Comparison of ENCODE assay signal across 8 mouse cellular contexts in genomic region chr13:67844853-67845194, GRCm38 (mm10). TPM values are rescaled to one million over a fixed set of nuclear protein-coding genes. Genes with fewer than 3 reads are reported as not detected.
DNase-seq lines count a peak whose midpoint lies in the region; ATAC-seq and TF ChIP-seq lines count a peak whose summit lies in the region.

No protein-coding gene starts in this region.

- 0 out of 2 replicates have a peak, but pooled peaks cover 5% of the 10 kb centered on the region for H3K4me1 ChIP-seq in heart, embryonic 15.5 days (replicated peaks)
- no peaks in the 10 kb centered on the region for H3K4me1 ChIP-seq in cerebellum, adult 2 months (ENCODE audit: control insufficient read depth, insufficient read depth, low read length)
- H3K4me1 ChIP-seq in hindbrain, embryonic 13.5 days (replicated peaks), result peaks cover 11% of the 10 kb centered on the region
- peaks cover 3% of the 10 kb centered on the region; the same call in 1 of the 2 replicates for H3K4me1 ChIP-seq in midbrain, embryonic 11.5 days (ENCODE audit: control insufficient read depth, insufficient read depth, low read length)

- H3K36me3 ChIP-seq in heart, embryonic 15.5 days, result no peaks in the 10 kb centered on the region
- H3K36me3 ChIP-seq in hindbrain, embryonic 13.5 days, result no peaks in the 10 kb centered on the region
- H3K36me3 ChIP-seq in midbrain, embryonic 11.5 days (ENCODE audit: control insufficient read depth, insufficient read depth, low read length), result no peaks in the 10 kb centered on the region

- no peaks in the 10 kb centered on the region for H3K27me3 ChIP-seq in heart, embryonic 15.5 days
- no peaks in the 10 kb centered on the region for H3K27me3 ChIP-seq in cerebellum, adult 2 months (ENCODE audit: control insufficient read depth, insufficient read depth, low read length)
- H3K27me3 ChIP-seq in hindbrain, embryonic 13.5 days, result no peaks in the 10 kb centered on the region
- H3K27me3 ChIP-seq in midbrain, embryonic 11.5 days (ENCODE audit: control insufficient read depth, insufficient read depth, low read length), result no peaks in the 10 kb centered on the region

- H3K4me3 ChIP-seq in heart, embryonic 15.5 days, result peak overlapping the region; percentile 49
- H3K4me3 ChIP-seq in cerebellum, adult 2 months (replicated peaks; ENCODE audit: insufficient read depth, low read depth, low read length), result peak overlapping the region; percentile 79
- H3K4me3 ChIP-seq in hindbrain, embryonic 13.5 days, result peak overlapping the region; percentile 43
- H3K4me3 ChIP-seq in midbrain, embryonic 11.5 days (ENCODE audit: low read depth, low read length), result peak overlapping the region; percentile 27

- no peak for DNase-seq in heart, postnatal 14 days
- DNase-seq in cerebellum, adult 2 months, result peak in 1 of 2 experiments; percentile 25
- DNase-seq in midbrain, embryonic 11.5 days (ENCODE audit: low spot score, missing footprints), result peak; percentile 92
- DNase-seq in gastrocnemius, postnatal 36 days, result no peak

- no peak for TF ChIP-seq CTCF in cerebellum, adult 2 months (IDR thresholded peaks at IDR 0.05; ENCODE audit: borderline replicate concordance, insufficient read depth, low read depth, low read length)

- peak overlapping the region; percentile 31; the same call in 1 of the 2 replicates for H3K9ac ChIP-seq in heart, embryonic 15.5 days
- peak overlapping the region; percentile 68 for H3K9ac ChIP-seq in hindbrain, embryonic 13.5 days
- 0 out of 2 replicates have a peak overlapping the region, but pooled peaks have one; percentile 16 for H3K9ac ChIP-seq in midbrain, embryonic 11.5 days (ENCODE audit: low read length)

- peak overlapping the region; percentile 71 for H3K4me2 ChIP-seq in heart, embryonic 15.5 days
- H3K4me2 ChIP-seq in hindbrain, embryonic 13.5 days, result peak overlapping the region; percentile 57
- peak overlapping the region; percentile 42 for H3K4me2 ChIP-seq in midbrain, embryonic 11.5 days

- intact Hi-C loops in heart, postnatal 14 days (cut with DNase I), result loop anchor here (2.0 kb wide), 1 partner anchor 162 kb away; no protein-coding TSS in a partner anchor
- intact Hi-C loops in gastrocnemius, postnatal 36 days (cut with DNase I), result loop anchor here (10.0 kb wide), 1 partner anchor 210 kb away; the partner anchor contains the start of genes Gm49345 and Zfp729a

- no peak overlapping the region for H3K27ac ChIP-seq in heart, embryonic 15.5 days
- H3K27ac ChIP-seq in cerebellum, adult 2 months (ENCODE audit: insufficient read depth, low read length), result no peak overlapping the region
- no peak overlapping the region for H3K27ac ChIP-seq in hindbrain, embryonic 13.5 days
- no peak overlapping the region for H3K27ac ChIP-seq in midbrain, embryonic 11.5 days (ENCODE audit: low read depth, low read length)

- no peak for TF ChIP-seq POLR2A in cerebellum, adult 2 months (IDR thresholded peaks at IDR 0.05; ENCODE audit: borderline replicate concordance, insufficient read depth, low read length)

- ATAC-seq in heart, embryonic 15.5 days (replicated peaks; ENCODE audit: insufficient number of reproducible peaks, insufficient read depth, low FRiP score, low read depth), result no peak
- peak; percentile 76 for ATAC-seq in hindbrain, embryonic 13.5 days (ENCODE audit: low FRiP score)
- ATAC-seq in midbrain, embryonic 11.5 days (ENCODE audit: low FRiP score), result peak; percentile 66; the same call in 1 of the 2 replicates
- ATAC-seq in activated CD4-positive, CD25-positive, alpha-beta regulatory T cell, adult 4 months, result no peak
- ATAC-seq in megakaryocyte progenitor cell, adult 5-6 weeks (replicated peaks; ENCODE audit: poor library complexity), result no peak

- 17% methylated on average over 8 of the region's 8 CpGs for WGBS in heart, embryonic 15.5 days
- 12% methylated on average over 8 of the region's 8 CpGs for WGBS in cerebellum, adult 2 months
- WGBS in hindbrain, embryonic 13.5 days, result 23% methylated on average over 8 of the region's 8 CpGs
- WGBS in midbrain, embryonic 11.5 days, result 17% methylated on average over 8 of the region's 8 CpGs

- no peaks in the 10 kb centered on the region for H3K9me3 ChIP-seq in heart, embryonic 15.5 days (replicated peaks)
- H3K9me3 ChIP-seq in hindbrain, embryonic 13.5 days, result no peaks in the 10 kb centered on the region
- no peaks in the 10 kb centered on the region for H3K9me3 ChIP-seq in midbrain, embryonic 11.5 days (ENCODE audit: control insufficient read depth, low read length)

RNA-seq across cellular contexts. Expression of gene Gm10037, which starts 13.9 kb away (rescaled TPM):
- polyA plus RNA-seq in heart, embryonic 15.5 days (2015; fragmentation: Nextera tagmentation; extraction: Ambion mirVana), result 1.0 and 2.4 TPM in 2 replicates
- total RNA-seq in heart, postnatal 14 days (2021), result under 1 TPM; 0.76 to 0.78 TPM
- polyA plus RNA-seq in cerebellum, adult 2 months (2012; rRNA removed), result 10.4 and 12.3 TPM in 2 replicates
- polyA plus RNA-seq in hindbrain, embryonic 13.5 days (2015; fragmentation: Nextera tagmentation; extraction: Ambion mirVana), result 7.4 and 7.7 TPM in 2 replicates
- 3.1 and 3.6 TPM in 2 replicates for polyA plus RNA-seq in midbrain, embryonic 11.5 days (2014; fragmentation: Nextera tagmentation; extraction: Ambion mirVana)
- total RNA-seq in gastrocnemius, postnatal 36 days (2021), result under 1 TPM in 1 of 2 experiments, not detected in 1; 0.92 TPM
- polyA plus RNA-seq in activated CD4-positive, CD25-positive, alpha-beta regulatory T cell, adult 4 months (2017; shearing (Covaris generic)), result under 1 TPM in 1 of 2 experiments, not detected in 1; 0.70 TPM
- 2.8 TPM in 1 of 2 replicates, not detected in the other for total RNA-seq in megakaryocyte progenitor cell, adult 5-6 weeks (2015)
- 4.9 TPM in 1 of 2 replicates, not detected in the other for total RNA-seq in megakaryocyte progenitor cell, adult 5-6 weeks (2017)

RNA-seq across cellular contexts. Expression of gene BC048507, which starts 18.3 kb away (rescaled TPM):
- polyA plus RNA-seq in heart, embryonic 15.5 days (2015; fragmentation: Nextera tagmentation; extraction: Ambion mirVana), result not detected in 2 replicates
- total RNA-seq in heart, postnatal 14 days (2021), result not detected
- not detected in 2 replicates for polyA plus RNA-seq in cerebellum, adult 2 months (2012; rRNA removed)
- polyA plus RNA-seq in hindbrain, embryonic 13.5 days (2015; fragmentation: Nextera tagmentation; extraction: Ambion mirVana), result 0.35 TPM in 1 of 2 replicates, not detected in the other
- polyA plus RNA-seq in midbrain, embryonic 11.5 days (2014; fragmentation: Nextera tagmentation; extraction: Ambion mirVana), result not detected in 2 replicates
- total RNA-seq in gastrocnemius, postnatal 36 days (2021), result not detected
- polyA plus RNA-seq in activated CD4-positive, CD25-positive, alpha-beta regulatory T cell, adult 4 months (2017; shearing (Covaris generic)), result not detected
- not detected in 2 replicates for total RNA-seq in megakaryocyte progenitor cell, adult 5-6 weeks (2015)
- total RNA-seq in megakaryocyte progenitor cell, adult 5-6 weeks (2017), result not detected in 2 replicates

RNA-seq across cellular contexts. Expression of gene Zfp273, which starts 31.3 kb away (rescaled TPM):
- polyA plus RNA-seq in heart, embryonic 15.5 days (2015; fragmentation: Nextera tagmentation; extraction: Ambion mirVana), result 4.9 and 5.3 TPM in 2 replicates
- total RNA-seq in heart, postnatal 14 days (2021), result 1 to 10 TPM; 1.9 to 2.2 TPM
- 5.4 and 6.0 TPM in 2 replicates for polyA plus RNA-seq in cerebellum, adult 2 months (2012; rRNA removed)
- polyA plus RNA-seq in hindbrain, embryonic 13.5 days (2015; fragmentation: Nextera tagmentation; extraction: Ambion mirVana), result 12.1 and 12.7 TPM in 2 replicates
- 8.6 and 9.0 TPM in 2 replicates for polyA plus RNA-seq in midbrain, embryonic 11.5 days (2014; fragmentation: Nextera tagmentation; extraction: Ambion mirVana)
- 1 to 10 TPM; 1.2 to 1.5 TPM for total RNA-seq in gastrocnemius, postnatal 36 days (2021)
- polyA plus RNA-seq in activated CD4-positive, CD25-positive, alpha-beta regulatory T cell, adult 4 months (2017; shearing (Covaris generic)), result 1 to 10 TPM; 6.4 to 6.7 TPM
- total RNA-seq in megakaryocyte progenitor cell, adult 5-6 weeks (2015), result 5.9 and 7.1 TPM in 2 replicates
- 6.0 and 8.8 TPM in 2 replicates for total RNA-seq in megakaryocyte progenitor cell, adult 5-6 weeks (2017)

Comparison
In these comparisons a context has a peak if more than half of its experiments do, and no peak if none do; other contexts are left out.
1. ATAC-seq: peak in hindbrain, embryonic 13.5 days (single experiment) and midbrain, embryonic 11.5 days (single experiment); none in heart, embryonic 15.5 days (single experiment), activated CD4-positive, CD25-positive, alpha-beta regulatory T cell, adult 4 months (single experiment) and megakaryocyte progenitor cell, adult 5-6 weeks (single experiment).
2. H3K4me3 ChIP-seq: peak in every context shown above with its lines; median percentile 79 in cerebellum, adult 2 months; 49 in heart, embryonic 15.5 days; 43 in hindbrain, embryonic 13.5 days; 27 in midbrain, embryonic 11.5 days.
3. H3K9ac ChIP-seq: peak in every context shown above with its lines; median percentile 68 in hindbrain, embryonic 13.5 days; 31 in heart, embryonic 15.5 days; 16 in midbrain, embryonic 11.5 days.
4. Peak in every context shown above with its lines, with median percentiles within 50 percentile points of each other: H3K4me2 ChIP-seq.